Mouse (Mus musculus) right cerebral cortex, adult 18-20 months (tissue): Measurements from ENCODE around the gene H2afx.
"Not testable (repeated sequence)": the region's sequence is repeated elsewhere in the genome, so short reads cannot be mapped to it uniquely, and the experiment has no call there.

Source experiments
- DNase-seq: peaks from one replicate; pipeline ENCODE4 v3.0.0; 2022; ENCODE audit warnings: mixed read lengths

The H2afx gene

GRCm38 (mm10) chr9:44342173-44342572 lies 7.7 kb downstream of the H2afx start:
- DNase-seq: no peak

- no peak for DNase-seq
Measured at GRCm38 (mm10) chr9:44342605-44343004, 8.1 kb downstream of the H2afx start.

GRCm38 (mm10) chr9:44343290-44343689 lies 8.8 kb downstream of the H2afx start:
- no peak for DNase-seq

- peak; percentile 93 for DNase-seq
Measured at GRCm38 (mm10) chr9:44343781-44344421, 9.4 kb downstream of the H2afx start, which contains the start of gene Hmbs. TSS of gene Hmbs (minus strand) at chr9:44344228.

- DNase-seq: peak; percentile 31
Measured at GRCm38 (mm10) chr9:44345570-44346433, 11.3 kb downstream of the H2afx start.

- no peak for DNase-seq
Measured at GRCm38 (mm10) chr9:44347166-44347565, 12.7 kb downstream of the H2afx start.

- no peak for DNase-seq
Measured at GRCm38 (mm10) chr9:44347621-44348020, 13.1 kb downstream of the H2afx start.

GRCm38 (mm10) chr9:44348546-44348945 lies 14.1 kb downstream of the H2afx start:
- DNase-seq: no peak

GRCm38 (mm10) chr9:44351396-44351795 lies 16.9 kb downstream of the H2afx start:
- DNase-seq: peak; percentile 25

- no peak for DNase-seq
Measured at GRCm38 (mm10) chr9:44352337-44352736, 17.8 kb downstream of the H2afx start.

GRCm38 (mm10) chr9:44353142-44353541 lies 18.6 kb downstream of the H2afx start:
- DNase-seq: no peak

GRCm38 (mm10) chr9:44357207-44357606 lies 22.7 kb downstream of the H2afx start:
- no peak for DNase-seq

- peak; percentile 93 for DNase-seq
Measured at GRCm38 (mm10) chr9:44361190-44361917, 26.9 kb downstream of the H2afx start, which contains the start of gene Vps11. TSS of gene Vps11 (minus strand) at chr9:44361670.

- not testable (repeated sequence) for DNase-seq
Measured at GRCm38 (mm10) chr9:44361931-44362330, 27.4 kb downstream of the H2afx start.

- DNase-seq: no peak
Measured at GRCm38 (mm10) chr9:44364480-44364879, 30.0 kb downstream of the H2afx start.

GRCm38 (mm10) chr9:44373386-44373785 lies 38.9 kb downstream of the H2afx start:
- no peak for DNase-seq

GRCm38 (mm10) chr9:44376141-44376540 lies 41.6 kb downstream of the H2afx start:
- no peak for DNase-seq

- DNase-seq: not testable (repeated sequence)
Measured at GRCm38 (mm10) chr9:44377335-44377734, 42.8 kb downstream of the H2afx start.

GRCm38 (mm10) chr9:44378153-44378730 lies 43.7 kb downstream of the H2afx start:
- no peak for DNase-seq

GRCm38 (mm10) chr9:44379054-44379834 lies 44.8 kb downstream of the H2afx start, which contains the start of gene Hyou1:
TSS of gene Hyou1 (plus strand) at chr9:44379490.
- peak; percentile 99 for DNase-seq

- no peak for DNase-seq
Measured at GRCm38 (mm10) chr9:44379862-44380261, 45.4 kb downstream of the H2afx start.

- DNase-seq: no peak
Measured at GRCm38 (mm10) chr9:44384596-44384995, 50.1 kb downstream of the H2afx start.
